Comparison of ENCODE assay signal across 16 mouse cellular contexts in genomic region chr1:156087586-156087985, GRCm38 (mm10).
"Had no signal": no experiment of that assay in that cellular context is flagged by ENCODE, and none has a peak within 500 bp of the region (broad histone marks: within the 10 kb centered on the region; RNA-seq: fewer than 3 reads in every experiment).

No protein-coding gene starts in this region.

- H3K4me2 ChIP-seq: lung, embryonic 14.5 days; midbrain, embryonic 12.5 days; midbrain, embryonic 15.5 days; neural tube, embryonic 13.5 days had no signal

- H3K4me3 ChIP-seq: left cerebral cortex, adult 2 months; midbrain, embryonic 12.5 days; midbrain, embryonic 15.5 days; myocyte; neural tube, embryonic 13.5 days had no signal

- H3K9me3 ChIP-seq: midbrain, embryonic 12.5 days; midbrain, embryonic 15.5 days; neural tube, embryonic 13.5 days had no signal

- DNase-seq: kidney, adult 2 months; kidney, postnatal 36 days; layer of hippocampus, postnatal 36 days; left cerebral cortex, postnatal 4 days; liver, postnatal 0 days; lung, embryonic 14.5 days had no signal

- H3K9ac ChIP-seq: liver, embryonic 14.5 days; liver, postnatal 0 days; lung, embryonic 14.5 days; midbrain, embryonic 12.5 days; midbrain, embryonic 15.5 days; neural tube, embryonic 13.5 days had no signal

- H3K36me3 ChIP-seq: midbrain, embryonic 12.5 days; midbrain, embryonic 15.5 days; neural tube, embryonic 13.5 days had no signal

- H3K27ac ChIP-seq: kidney, postnatal 0 days; left cerebral cortex, adult 2 months; liver, embryonic 14.5 days; macrophage; midbrain, embryonic 12.5 days; midbrain, embryonic 15.5 days; neural tube, embryonic 13.5 days had no signal

- H3K27me3 ChIP-seq: midbrain, embryonic 15.5 days had no signal

- H3K4me1 ChIP-seq: midbrain, embryonic 15.5 days had no signal

- ATAC-seq: intestine, postnatal 0 days; liver, postnatal 0 days; lung, postnatal 0 days; midbrain, embryonic 15.5 days had no signal
